Mouse (Mus musculus) lung, postnatal 0 days (tissue): ENCODE measurements around the gene Drc1.

Source experiments
- CTCF ChIP-seq: IDR thresholded peaks from 2 replicates; pipeline ENCODE4 v1.5.1; 2016; ENCODE audit warnings: antibody characterized with exemption, mild to moderate bottlenecking
- EP300 ChIP-seq: IDR thresholded peaks from 2 replicates; pipeline ENCODE4 v1.6.1; 2016; ENCODE audit warnings: antibody characterized with exemption, mild to moderate bottlenecking, control low read depth

GRCm38 (mm10) chr5:30358436-30359099 lies 77.4 kb downstream of the Drc1 start:
- no peak for TF ChIP-seq CTCF
- TF ChIP-seq EP300 = no peak
